Mouse (Mus musculus) left cerebral cortex, postnatal 36 days (tissue): ENCODE data around the gene Gm45021. TPM values are rescaled to one million over a fixed set of nuclear protein-coding genes. Genes with fewer than 3 reads are reported as not detected.
A peak's percentile ranks its signal among the peaks of the same experiment; 100 is the strongest.
"Not testable (repeated sequence)": the region's sequence is repeated elsewhere in the genome, so short reads cannot be mapped to it uniquely, and the experiment has no call there.

Experiments
- DNase-seq, 2 experiments: peaks; one replicate each; pipeline ENCODE4 v3.0.0; 2021 to 2022; ENCODE audit warnings: low spot score in 2 of 2, mixed read lengths in 1 of 2
- intact Hi-C: fragments of 180-260 bp; cut with DNase I; formaldehyde crosslinking; loops from one replicate; pipeline ENCODE4 v1.15.1; 2025
- total RNA-seq, 2 experiments: library from RNA; stranded (reverse); gene quantifications; 2 replicates each; pipeline ENCODE4 v1.2.3; 2021

Gm45021 gene
- total RNA-seq, 2 experiments from 2014 or later = not detected

DNA sequence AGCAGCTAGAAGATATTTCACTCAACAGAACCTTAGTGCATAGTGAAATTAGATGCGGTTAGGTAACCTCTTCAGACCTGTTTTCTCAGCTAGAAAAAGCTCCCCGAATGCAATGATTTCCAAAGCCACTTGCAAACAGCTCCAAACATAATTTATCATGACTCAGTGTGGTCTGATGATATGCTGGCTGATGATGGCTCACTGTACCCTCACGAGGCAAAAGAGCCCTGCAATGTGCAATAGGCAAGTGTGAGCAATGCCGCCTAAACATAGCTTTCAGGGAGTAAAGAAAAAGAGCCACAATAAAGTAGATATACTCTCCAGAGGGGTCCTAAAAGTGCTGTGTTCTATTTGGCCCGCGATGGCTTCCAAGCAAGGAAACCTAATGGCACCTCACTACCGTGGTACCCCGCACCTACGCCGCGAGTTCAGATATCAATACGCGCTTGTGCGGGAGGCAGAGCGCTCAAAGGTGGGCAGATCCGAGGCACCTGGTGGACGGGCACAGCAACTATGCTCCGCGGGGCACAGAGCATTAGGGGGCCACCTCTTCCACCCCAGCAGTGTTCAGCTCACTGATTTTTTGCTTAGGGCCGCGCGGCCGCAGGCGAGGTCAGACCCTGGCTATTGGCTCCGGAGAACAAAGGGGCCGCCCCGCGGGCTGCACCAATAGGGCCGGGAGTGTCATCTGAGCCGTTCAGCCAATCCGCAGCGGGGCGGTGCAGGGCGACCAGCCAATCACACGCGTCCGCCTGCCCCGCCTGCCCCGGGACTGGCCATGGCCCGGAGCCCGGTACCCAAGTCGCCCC, 12.1 kb downstream of the Gm45021 start, which contains the start of gene Zfp775:
Zfp775 (plus strand) TSS at position 793 of the 809 bp plus-strand sequence.
- intact Hi-C loops = loop anchor here (1.0 kb wide), 1 partner anchor 8 kb away; the partner anchor contains the start of genes Gm44965 and Repin1
- DNase-seq = peak; percentile 94 to 96

DNA sequence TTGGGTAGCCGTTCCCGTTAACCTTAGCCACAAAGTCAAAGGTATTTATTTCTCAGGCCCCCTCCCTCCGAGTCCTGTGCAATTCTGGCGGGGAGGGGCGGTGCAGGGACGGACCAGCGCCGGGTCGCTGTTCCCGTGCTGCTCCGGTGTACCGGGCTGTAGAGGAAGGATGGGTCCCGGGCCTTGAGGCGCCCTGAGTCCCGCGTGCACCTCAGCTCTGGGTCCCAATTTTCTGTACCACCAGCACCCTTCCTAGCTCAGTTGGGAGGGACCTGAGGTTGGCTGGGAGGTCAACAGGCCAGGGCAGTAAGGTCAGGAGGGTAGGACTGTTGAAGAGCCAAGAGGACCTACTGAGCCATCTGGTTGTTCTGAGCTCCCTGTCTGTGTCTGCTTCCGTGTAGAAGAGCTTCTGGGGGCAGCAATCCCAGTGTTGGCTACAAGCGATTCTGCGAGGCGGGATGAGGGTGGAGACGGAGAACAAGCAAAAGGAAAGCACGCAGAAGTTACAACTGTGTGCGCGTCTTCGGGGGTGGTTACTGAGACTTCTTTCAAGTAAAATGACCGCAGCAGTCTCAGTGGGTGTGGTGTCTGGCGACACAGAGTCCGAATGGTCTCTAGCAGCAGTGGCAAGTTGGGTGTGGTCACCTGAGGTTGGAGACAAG, 12.8 kb downstream of the Gm45021 start:
- peak; percentile 60 to 62 for DNase-seq
- intact Hi-C loops = loop anchor here (1.0 kb wide), 1 partner anchor 9 kb away; the partner anchor contains the start of genes Gm44965 and Repin1

DNA sequence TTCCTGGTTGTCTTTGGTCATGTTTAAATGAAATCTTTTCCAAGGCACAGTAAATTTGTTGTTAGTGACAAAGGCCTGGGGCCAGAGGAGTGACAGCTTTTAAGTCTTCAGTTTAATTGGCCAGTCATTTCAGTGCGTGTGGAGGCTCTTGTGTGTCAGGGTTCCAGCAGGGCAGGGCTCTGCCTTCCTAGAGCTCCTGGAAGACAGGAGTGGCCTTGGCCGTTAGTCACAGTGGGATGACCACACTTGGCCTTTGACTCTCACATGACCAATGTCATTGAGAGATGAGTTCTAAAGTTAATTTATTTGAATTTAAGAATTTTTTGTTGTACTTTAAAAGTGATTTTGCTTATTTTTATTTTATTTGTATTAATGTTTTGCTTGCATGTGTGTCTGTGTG, 18.7 kb downstream of the Gm45021 start:
- DNase-seq = no peak
- intact Hi-C loops = no loop called here

DNA sequence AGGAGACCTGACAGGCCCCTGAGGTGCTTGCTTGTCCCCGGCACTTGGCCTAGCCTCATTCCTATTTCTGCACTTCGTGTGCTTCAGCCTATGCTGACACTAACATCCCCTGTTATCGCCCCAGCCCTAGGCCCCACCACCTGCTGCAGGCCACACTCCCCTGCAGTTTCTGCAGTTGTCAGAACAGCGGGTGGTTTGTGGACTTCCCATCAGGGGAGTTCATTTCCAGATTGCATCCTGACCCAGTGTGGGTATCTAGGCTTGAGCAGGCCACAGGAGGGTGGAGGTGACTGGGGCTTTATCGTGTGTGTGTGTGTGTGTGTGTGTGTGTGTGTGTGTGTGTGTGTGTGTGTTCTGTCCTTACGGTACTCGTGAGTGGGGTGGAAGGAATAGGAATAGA, 20.1 kb downstream of the Gm45021 start:
- intact Hi-C loops = no loop called here
- no peak for DNase-seq

DNA sequence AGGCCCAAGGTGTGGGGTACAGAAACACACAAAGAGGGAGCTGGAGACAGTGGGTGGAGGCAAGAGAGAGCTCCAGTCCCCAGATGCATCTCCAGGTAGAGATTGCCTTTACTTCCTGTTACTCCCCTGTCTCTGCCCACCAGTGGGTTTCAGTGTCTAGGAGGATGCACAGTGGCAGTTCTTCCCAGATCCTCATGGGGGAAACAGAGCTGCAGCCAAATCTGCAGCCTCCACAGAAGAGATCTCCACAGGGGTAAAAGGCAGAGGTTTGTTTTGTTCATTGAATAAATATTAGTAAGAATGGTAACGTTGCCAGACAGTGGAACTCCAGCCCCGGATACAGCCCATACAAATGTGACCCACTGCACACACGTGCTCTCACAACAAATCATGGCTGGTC, 21.2 kb downstream of the Gm45021 start:
- no peak for DNase-seq
- intact Hi-C loops = no loop called here

DNA sequence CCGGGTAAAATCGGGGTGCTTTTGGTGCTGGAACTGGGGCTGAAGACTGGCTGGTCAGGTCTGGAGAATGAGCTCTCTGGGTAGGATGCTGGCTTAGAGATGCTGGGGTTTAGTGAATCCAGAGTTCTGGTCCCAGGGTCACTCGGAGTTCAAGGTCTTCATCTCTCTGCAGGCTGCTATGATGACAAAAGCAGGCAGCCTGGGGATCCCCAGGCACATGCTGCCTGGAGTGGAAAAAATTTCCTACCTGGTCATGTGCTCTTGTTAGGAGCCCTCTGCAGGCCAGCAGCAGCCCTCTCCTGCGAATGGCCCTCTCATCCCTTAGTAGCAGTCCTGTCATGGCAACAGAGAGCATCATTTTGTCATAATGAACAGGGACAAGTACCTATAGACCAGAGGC, 24.1 kb downstream of the Gm45021 start:
- intact Hi-C loops = no loop called here
- no peak for DNase-seq

DNA sequence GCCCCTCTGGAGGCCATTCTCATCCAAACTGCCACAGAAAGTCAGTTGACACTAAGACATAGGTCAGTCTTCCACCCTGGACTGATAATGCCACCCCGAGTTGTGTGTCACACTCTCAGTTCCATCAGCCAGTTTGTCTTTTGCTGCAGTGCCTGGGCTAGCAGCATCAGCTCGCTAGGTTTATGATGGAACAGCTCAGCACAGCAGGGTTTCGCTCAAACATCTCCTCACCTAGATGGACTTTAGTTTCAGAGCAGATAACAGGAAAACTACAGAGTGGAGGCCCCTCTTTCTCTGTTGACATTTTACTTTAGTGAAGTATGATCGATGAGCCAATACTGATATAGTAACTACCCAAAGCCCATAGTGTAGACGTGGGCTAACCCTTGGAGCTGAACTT, 25.3 kb downstream of the Gm45021 start:
- intact Hi-C loops = no loop called here
- no peak for DNase-seq

DNA sequence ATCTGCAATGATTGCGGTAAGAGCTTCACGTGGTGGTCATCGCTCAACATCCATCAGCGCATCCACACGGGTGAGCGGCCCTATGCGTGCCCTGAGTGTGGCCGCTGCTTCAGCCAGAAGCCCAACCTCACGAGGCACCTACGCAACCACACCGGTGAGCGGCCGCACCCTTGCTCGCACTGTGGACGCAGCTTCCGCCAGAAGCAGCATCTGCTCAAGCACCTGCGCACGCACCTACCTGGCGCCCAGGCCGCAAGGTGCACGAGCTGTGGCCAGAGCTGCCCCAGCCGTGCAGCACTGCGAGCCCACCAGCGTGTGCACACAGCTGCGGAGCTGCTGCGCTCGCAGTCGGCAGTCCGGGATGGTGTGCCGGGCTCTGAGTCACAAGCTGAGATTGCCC, 30.6 kb downstream of the Gm45021 start:
- intact Hi-C loops = no loop called here
- no peak for DNase-seq

DNA sequence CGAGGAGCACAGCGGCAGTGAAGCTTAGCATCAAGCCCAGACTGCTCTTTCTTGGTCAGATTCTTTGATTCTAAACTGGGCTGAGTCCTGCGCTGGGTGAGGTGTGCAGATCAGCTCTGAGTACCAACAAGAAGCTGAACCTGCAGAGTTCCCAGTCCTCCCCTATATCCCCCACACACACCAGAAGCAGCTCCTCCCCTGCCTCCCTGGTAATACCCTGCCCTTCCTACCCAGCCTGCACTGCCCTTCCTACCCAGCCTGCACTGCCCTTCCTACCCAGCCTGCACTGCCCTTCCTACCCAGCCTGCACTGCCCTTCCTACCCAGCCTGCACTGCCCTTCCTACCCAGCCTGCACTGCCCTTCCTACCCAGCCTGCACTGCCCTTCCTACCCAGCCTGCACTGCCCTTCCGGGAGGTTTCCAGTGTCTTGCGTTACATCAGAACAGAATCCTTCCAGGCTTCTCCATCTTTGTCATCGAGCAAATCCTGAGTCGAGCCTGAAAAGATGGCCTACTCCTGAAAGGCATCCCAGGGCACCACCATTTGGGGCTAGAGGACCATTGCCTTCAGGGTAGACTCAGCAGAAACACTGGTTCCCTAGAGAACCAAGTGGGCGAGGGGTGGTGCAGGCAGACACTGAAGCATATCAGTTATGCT, 32.9 kb downstream of the Gm45021 start:
- intact Hi-C loops, DNase-seq: not testable (repeated sequence)

DNA sequence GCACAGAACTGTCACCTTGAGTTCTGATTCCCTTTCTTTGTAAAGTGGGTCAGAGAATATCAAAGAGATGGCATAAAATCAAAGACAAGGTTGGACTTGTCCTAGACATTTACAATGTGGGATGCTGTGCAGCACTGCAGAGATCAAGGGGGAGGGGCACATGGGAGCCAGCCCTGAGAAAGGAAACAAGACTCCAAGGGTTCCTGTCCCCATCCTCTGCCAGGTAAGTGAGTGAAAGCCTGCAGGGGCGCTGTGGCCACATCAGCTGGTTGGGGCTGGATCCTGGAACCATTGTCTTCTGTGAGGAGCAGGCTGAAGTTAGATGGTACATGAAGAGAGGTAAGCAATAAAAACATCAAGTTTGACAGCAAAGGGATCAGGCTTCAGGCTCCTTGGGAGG, 34.0 kb downstream of the Gm45021 start:
- no peak for DNase-seq
- intact Hi-C loops = no loop called here

DNA sequence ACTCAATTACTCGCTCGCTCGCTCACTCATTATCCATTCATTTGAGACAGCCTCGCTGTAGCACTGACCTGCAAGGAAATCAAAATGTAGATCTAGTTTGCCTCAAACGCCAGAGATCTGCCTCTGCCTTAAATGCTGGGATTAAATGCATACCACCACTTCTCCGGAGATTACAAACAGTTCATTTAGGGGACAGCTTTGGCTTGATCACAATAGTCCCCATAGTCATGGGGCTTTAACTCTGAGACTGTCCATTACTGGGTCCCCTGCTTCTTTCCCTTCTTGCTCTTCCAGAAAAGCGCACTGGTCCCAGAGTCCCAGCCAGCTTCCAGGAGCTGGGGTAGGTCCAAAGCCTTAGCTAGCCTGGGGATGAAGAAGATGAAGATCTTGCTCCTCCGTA, 37.1 kb downstream of the Gm45021 start, which contains the start of gene AI854703:
AI854703 (plus strand) TSS at position 301 of the 400 bp plus-strand sequence.
- intact Hi-C loops = loop anchor here (5.0 kb wide), 2 partner anchors 34 to 74 kb away; partner anchors contain the start of genes Gm44965, Lrrc61 and Repin1
- DNase-seq = no peak

DNA sequence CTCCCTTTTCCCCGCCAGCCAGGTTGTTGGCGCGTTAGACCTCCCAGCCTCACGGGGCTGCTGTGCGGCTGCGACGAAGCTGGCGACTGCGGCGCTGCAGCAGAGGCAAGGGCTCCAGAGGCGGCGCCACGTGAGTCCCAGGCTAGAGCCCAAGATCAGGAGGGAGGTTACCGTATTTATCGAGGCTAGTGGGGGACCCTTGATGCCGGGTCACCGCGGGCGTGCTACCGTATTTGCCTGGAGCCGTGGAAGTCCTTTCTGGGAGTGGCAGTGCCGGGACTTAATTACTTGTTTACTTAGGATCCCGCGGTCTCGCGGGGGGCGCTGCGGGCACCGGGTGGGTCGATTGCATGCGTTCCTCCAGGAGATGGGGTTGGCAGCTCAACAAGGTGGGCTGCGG, 37.6 kb downstream of the Gm45021 start:
- intact Hi-C loops = loop anchor here (5.0 kb wide), 2 partner anchors 35 to 75 kb away; partner anchors contain the start of genes Gm44965, Lrrc61 and Repin1
- peak; percentile 68 to 81 for DNase-seq

DNA sequence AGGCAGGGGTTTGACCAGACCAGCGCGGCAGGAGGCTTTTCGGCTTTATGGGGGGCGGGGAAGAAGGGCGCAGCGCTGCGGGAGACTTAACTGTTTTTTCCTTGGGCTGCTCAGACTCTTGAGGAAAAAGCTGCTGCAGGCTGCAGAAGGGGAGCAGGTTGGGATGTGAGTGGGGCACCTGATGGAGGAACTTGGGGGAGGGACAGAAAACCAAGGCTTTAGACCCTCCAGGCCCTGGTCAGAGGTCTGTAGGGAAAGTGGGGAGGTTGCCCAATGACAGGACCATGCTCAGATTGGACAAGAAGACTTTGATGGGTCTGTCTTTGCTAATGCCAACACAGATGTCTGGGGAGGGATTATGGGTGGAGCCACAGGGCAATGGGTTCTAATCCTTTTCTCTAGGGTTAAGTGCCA, 38.1 kb downstream of the Gm45021 start:
- intact Hi-C loops = loop anchor here (5.0 kb wide), 2 partner anchors 35 to 75 kb away; partner anchors contain the start of genes Gm44965, Lrrc61 and Repin1
- DNase-seq = peak; percentile 28 to 33

DNA sequence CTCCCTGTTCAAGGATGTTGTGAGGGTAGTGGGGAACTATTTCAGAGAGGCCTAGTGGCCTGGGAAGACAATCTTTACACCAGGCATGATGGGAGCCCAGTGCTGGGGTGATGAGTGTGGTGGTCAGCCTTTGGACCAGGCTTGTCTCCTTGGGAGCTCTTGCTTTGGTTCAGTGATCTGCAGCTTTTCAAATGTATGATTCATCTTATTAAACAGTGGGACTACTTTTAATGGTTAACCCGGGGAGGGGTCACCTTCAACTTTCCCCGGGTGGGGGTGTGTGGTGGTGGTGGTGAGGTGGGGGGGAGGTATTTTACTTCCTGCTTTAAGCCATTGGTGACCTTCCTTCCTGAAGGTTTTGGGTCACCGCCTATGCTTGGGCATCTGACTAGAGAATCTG, 39.0 kb downstream of the Gm45021 start:
- no peak for DNase-seq
- intact Hi-C loops = loop anchor here (5.0 kb wide), 2 partner anchors 36 to 76 kb away; partner anchors contain the start of genes Gm44965, Lrrc61 and Repin1

DNA sequence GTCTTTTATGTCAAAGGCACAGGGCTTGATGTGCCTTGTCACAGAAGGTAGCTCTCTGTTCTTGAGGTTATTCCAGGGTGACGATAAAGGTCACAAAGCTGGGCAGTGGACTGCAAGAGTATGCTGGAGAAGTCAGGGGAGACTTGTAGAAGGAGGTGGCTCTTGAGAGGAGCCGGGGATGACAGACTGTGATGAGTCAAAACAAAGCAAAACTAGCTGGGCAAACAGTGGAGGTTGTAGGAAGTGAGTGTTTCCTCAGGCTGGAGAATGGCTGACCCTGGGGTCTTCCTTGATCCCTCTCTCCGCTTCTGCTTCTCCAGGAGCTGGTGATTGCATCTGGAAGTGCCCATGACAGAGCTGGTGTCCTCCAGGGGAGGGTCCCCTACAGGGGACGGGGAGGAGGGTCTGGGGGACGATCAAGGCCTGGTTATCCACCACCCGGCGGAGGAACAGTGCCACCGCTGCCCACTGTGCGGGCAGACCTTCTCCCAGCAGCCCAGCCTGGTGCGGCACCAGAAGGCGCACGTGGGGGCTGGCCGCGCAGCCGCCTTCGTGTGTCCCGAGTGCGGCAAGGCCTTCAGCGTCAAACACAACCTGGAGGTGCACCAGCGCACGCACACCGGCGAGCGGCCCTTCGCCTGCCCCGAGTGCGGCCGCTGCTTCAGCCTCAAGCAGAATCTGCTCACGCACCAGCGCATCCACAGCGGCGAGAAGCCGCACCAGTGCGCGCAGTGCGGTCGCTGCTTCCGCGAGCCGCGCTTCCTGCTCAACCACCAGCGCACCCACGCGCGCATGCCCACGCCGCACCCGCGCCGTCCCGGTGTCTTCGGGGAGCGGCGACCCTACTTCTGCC, 39.6 kb downstream of the Gm45021 start:
- intact Hi-C loops = loop anchor here (5.0 kb wide), 2 partner anchors 37 to 77 kb away; partner anchors contain the start of genes Gm44965, Lrrc61 and Repin1
- peak; percentile 57 to 72 for DNase-seq

DNA sequence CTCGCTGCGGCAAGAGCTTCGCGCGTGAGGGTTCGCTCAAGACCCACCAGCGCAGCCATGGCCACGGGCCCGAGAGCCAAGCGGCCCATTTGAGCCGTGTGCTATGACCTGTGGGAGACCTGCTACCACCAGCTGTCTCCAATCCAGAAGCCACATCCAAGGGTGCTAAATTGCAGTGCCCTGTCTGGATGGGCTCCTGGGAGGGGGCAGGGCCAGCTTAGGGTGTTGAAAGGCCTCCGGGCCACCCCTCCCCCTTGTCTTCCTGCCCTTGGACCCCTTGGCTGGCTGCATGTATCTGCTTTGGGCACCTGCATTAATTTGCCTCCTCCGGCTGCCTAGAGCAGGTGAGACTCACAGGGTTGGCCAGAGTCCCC, 40.2 kb downstream of the Gm45021 start:
- DNase-seq = no peak
- intact Hi-C loops = loop anchor here (5.0 kb wide), 2 partner anchors 37 to 77 kb away; partner anchors contain the start of genes Gm44965, Lrrc61 and Repin1

DNA sequence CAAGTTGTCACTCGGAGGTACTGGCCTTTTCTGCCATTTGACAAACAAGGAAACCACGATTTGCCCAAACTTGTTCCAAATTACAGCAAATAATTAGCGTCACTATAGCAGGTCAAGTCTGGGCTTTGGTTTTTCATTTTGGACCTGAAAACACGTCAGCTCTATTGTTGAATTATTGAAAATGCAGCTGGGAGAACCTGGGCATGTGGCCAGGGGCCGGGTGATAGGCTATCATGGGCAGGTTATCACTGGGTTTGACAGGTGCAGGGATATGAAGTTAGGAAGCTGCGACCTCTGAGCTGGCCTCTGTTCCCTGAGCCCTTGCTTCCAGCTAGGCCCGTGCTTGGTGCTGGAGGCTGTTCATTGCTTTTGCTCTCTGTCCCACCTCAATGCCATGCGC, 41.4 kb downstream of the Gm45021 start:
- intact Hi-C loops = no loop called here
- no peak for DNase-seq

DNA sequence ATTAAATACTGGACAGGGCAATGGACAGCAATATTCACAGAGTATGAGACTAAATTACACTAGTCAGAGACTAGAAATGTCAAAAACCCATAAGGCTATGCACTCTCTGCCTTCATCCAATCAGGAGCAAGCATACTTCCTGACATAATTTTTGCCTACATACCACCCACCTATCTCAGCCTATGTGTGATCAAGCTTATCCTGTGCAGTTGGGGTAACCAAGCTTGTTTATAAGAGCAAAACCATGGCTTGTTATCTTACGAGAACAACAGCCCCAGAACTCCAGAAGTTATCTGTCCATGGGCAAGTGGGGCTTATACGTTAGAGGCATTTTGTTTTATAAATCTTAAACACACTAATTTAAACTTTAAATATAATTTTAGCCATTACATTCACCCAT, 45.7 kb downstream of the Gm45021 start:
- no peak for DNase-seq
- intact Hi-C loops = no loop called here

DNA sequence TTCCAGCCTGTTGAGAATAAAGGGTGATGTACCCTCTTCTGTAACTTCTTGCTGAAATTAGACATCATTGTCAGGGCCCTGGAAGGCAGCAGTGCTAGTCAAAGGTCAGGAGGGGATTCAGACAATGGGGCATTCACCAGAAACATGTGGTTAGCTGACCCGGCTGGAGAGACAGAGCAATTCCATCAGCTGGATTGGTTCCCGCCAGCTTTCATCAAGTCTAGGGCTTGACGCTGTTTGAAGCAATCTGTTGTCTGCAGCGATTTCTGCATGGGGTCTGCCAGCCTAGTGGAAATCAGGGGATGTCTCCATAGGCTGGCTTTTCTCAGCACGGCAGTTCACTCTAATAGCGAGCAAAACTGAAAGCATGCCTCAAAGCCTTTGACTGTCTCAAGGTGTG, 47.1 kb downstream of the Gm45021 start:
- no peak for DNase-seq
- intact Hi-C loops = no loop called here
